12 mouse cellular contexts compared by ENCODE assay signal in the genomic region with DNA sequence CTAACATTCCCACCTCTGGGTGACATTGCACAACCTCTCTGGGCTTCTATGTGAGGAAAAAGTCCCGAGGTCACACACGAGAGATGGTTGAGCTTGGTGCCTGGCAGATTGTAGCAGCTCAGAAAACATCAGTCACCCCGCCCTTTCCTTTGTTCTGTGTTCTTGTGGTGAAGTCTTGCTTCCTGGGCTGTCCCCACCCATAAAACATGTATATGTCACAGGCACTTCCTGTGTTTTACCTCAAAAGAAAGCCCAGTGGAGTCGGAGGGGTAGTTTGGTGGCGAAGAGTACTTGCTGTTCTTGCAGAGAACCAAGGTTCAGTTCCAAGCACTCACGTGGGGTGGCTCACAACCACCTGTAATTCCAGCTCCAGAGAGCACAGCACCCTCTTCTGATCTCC. TPM values are rescaled to one million over a fixed set of nuclear protein-coding genes. Genes with fewer than 3 reads are reported as not detected.
DNase-seq lines count a peak whose midpoint lies in the region; ATAC-seq and TF ChIP-seq lines count a peak whose summit lies in the region.
"Had no signal": no experiment of that assay in that cellular context is flagged by ENCODE, and none has a peak within 500 bp of the region (broad histone marks: within the 10 kb centered on the region; RNA-seq: fewer than 3 reads in every experiment).

No protein-coding gene starts in this region.

- no peak overlapping the region for H3K4me2 ChIP-seq in stomach, postnatal 0 days (replicated peaks; ENCODE audit: low read depth)

- TF ChIP-seq POLR2A in brain, embryonic 14.5 days (IDR thresholded peaks at IDR 0.05; ENCODE audit: borderline replicate concordance, extremely low read depth, insufficient read depth, insufficient read length, poor library complexity, severe bottlenecking): no peak

- 80% methylated on average over 6 of the region's 6 CpGs for WGBS in stomach, postnatal 0 days

- H3K9me3 ChIP-seq in E14TG2a.4 (ENCODE audit: low read length): no peaks in the 10 kb centered on the region
- H3K9me3 ChIP-seq in stomach, postnatal 0 days (ENCODE audit: control insufficient read depth, low read length): no peaks in the 10 kb centered on the region

- peak; percentile 23; the same call in 1 of the 2 replicates for TF ChIP-seq CTCF in E14TG2a.4 (conservative IDR thresholded peaks at IDR 0.05; ENCODE audit: low read length)
- 0 out of 2 replicates have a peak, but pooled peaks have one; percentile 11 for TF ChIP-seq CTCF in brain, embryonic 14.5 days (IDR thresholded peaks at IDR 0.05; ENCODE audit: borderline replicate concordance, extremely low read depth, insufficient read depth, insufficient read length)
- TF ChIP-seq CTCF in stomach, postnatal 0 days (IDR thresholded peaks at IDR 0.05; ENCODE audit: low read depth): peak; percentile 35

- peaks cover 38% of the 10 kb centered on the region for H3K4me1 ChIP-seq in E14TG2a.4 (replicated peaks; ENCODE audit: low read depth, low read length)
- H3K4me1 ChIP-seq in stomach, postnatal 0 days (replicated peaks; ENCODE audit: control insufficient read depth, insufficient read depth): no peaks in the 10 kb centered on the region
- H3K4me1 ChIP-seq: midbrain, embryonic 10.5 days had no signal

- peak; percentile 58 for ATAC-seq in megakaryocyte, adult 5-6 weeks (ENCODE audit: poor library complexity, severe bottlenecking)
- no peak for ATAC-seq in stomach, postnatal 0 days (ENCODE audit: low FRiP score, low TSS enrichment)

- no peak overlapping the region for H3K9ac ChIP-seq in stomach, postnatal 0 days (ENCODE audit: low read length)

- H3K27me3 ChIP-seq in E14TG2a.4 (ENCODE audit: insufficient read depth, low read length): no peaks in the 10 kb centered on the region
- H3K27me3 ChIP-seq in stomach, postnatal 0 days (ENCODE audit: control insufficient read depth, insufficient read depth, low read length): no peaks in the 10 kb centered on the region

- DNase-seq in brain, embryonic 14.5 days (ENCODE audit: low read depth): no peak
- peak; percentile 27 for DNase-seq in stomach, postnatal 0 days (ENCODE audit: low spot score)
- DNase-seq in adrenal gland, postnatal 36 days: no peak
- DNase-seq in layer of hippocampus, postnatal 36 days: no peak
- no peak for DNase-seq in cerebellum, adult 9-11 months
- DNase-seq: adrenal gland, adult 8-10 months; embryo, embryonic 11 days; heart, postnatal 4 days; right cerebral cortex, adult 18-20 months had no signal

- H3K4me3 ChIP-seq in E14TG2a.4 (replicated peaks; ENCODE audit: low read length): no peak overlapping the region
- H3K4me3 ChIP-seq in stomach, postnatal 0 days (ENCODE audit: low read depth, low read length): no peak overlapping the region
- H3K4me3 ChIP-seq: midbrain, embryonic 10.5 days had no signal

- TF ChIP-seq EP300 in stomach, postnatal 0 days (optimal IDR thresholded peaks at IDR 0.05): no peak

- no peaks in the 10 kb centered on the region for H3K36me3 ChIP-seq in E14TG2a.4 (ENCODE audit: insufficient read depth, low read length)
- H3K36me3 ChIP-seq in stomach, postnatal 0 days (ENCODE audit: control insufficient read depth, insufficient read depth, low read length): no peaks in the 10 kb centered on the region
- H3K36me3 ChIP-seq: midbrain, embryonic 10.5 days had no signal

- H3K27ac ChIP-seq in stomach, postnatal 0 days (replicated peaks): no peak overlapping the region
- H3K27ac ChIP-seq: midbrain, embryonic 10.5 days had no signal

RNA-seq across cellular contexts. Expression of gene A430078G23Rik, which starts 2.4 kb away (rescaled TPM):
- polyA plus RNA-seq in brain, embryonic 14.5 days (2012; rRNA removed): 0.07 and 0.19 TPM in 2 replicates
- total RNA-seq in megakaryocyte, adult 5-6 weeks (2015): 17.0 and 17.9 TPM in 2 replicates
- 30.3 and 35.7 TPM in 2 replicates for total RNA-seq in megakaryocyte, adult 5-6 weeks (2017)
- 0.51 and 0.63 TPM in 2 replicates for polyA plus RNA-seq in stomach, postnatal 0 days (2015; fragmentation: Nextera tagmentation; extraction: Ambion mirVana)
- under 1 TPM; 0.40 to 0.79 TPM for total RNA-seq in adrenal gland, postnatal 36 days (2021)
- under 1 TPM in 1 of 2 experiments, not detected in 1; 0.25 TPM for total RNA-seq in layer of hippocampus, postnatal 36 days (2021)
- polyA plus RNA-seq: midbrain, embryonic 10.5 days had no signal

RNA-seq across cellular contexts. Expression of gene Arhgef18, which starts 37.2 kb away (rescaled TPM):
- 32.1 and 37.0 TPM in 2 replicates for polyA plus RNA-seq in brain, embryonic 14.5 days (2012; rRNA removed)
- 43.8 and 45.0 TPM in 2 replicates for total RNA-seq in megakaryocyte, adult 5-6 weeks (2015)
- 38.4 and 45.7 TPM in 2 replicates for total RNA-seq in megakaryocyte, adult 5-6 weeks (2017)
- polyA plus RNA-seq in stomach, postnatal 0 days (2015; fragmentation: Nextera tagmentation; extraction: Ambion mirVana): 5.5 TPM in 2 replicates
- total RNA-seq in adrenal gland, postnatal 36 days (2021): 10 to 100 TPM; 33.9 to 38.4 TPM
- total RNA-seq in layer of hippocampus, postnatal 36 days (2021): 10 to 100 TPM; 46.0 to 50.5 TPM

Comparison
In these comparisons a context has a peak if more than half of its experiments do, and no peak if none do; other contexts are left out.
1. RNA of gene A430078G23Rik, which starts 2.4 kb away (total RNA-seq): 17.0 to 35.7 TPM in megakaryocyte, adult 5-6 weeks; 0.40 to 0.79 TPM in adrenal gland, postnatal 36 days and 0.25 TPM in layer of hippocampus, postnatal 36 days; every median in the first group is over 10 times any median in the second.
2. Peak in every context shown above with its lines, with median percentiles within 50 percentile points of each other: CTCF ChIP-seq.